Mouse (Mus musculus) gastrocnemius, adult 18-20 months (tissue): ENCODE measurements at regions not wholly inside any gene's neighbourhood (a gene's known extent, or its start where the extent isn't known, plus 50 kb on each side); places are given as distances from the start of the nearest gene placed in this dataset.

Experiments
- DNase-seq: peaks from one replicate; pipeline ENCODE4 v3.0.0; 2021; ENCODE audit warnings: low spot score

DNA sequence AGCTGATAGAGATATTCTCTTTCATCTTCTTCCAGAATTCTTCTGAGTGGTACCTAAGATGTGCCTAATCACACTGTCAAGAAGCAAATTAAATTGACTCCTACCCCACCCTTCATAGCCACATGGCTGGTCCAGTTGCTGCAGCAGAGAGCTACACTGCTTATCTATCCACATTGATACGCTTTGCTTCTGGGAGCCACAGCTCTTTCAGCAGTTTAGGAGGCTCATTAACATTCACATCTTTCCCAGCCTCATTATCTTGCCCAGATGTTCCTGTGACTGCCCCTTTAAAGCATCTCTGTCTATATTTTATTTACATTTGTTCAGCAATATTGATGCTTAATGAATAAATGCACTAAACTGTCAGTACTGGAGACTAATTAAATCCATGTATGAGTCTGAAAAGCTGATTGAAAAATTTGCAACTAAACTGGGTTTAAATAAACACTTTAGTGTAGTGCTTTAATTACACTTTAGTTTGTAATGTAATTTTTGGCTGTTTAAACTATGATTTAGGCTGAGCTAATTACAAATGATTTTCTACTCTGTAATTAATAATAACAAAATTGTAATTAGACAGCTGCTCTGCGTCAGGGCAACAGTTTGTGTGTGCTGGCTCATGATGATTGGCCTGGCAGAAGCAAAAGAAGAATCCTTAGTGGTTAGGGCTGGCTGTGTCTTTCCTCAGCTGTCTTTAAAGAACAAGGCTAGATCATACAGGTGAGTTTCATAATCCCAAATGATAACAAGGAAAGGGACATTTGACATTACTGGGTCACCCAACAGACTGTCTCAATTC, 632.5 kb upstream of the Tle4 start:
- DNase-seq: no peak

DNA sequence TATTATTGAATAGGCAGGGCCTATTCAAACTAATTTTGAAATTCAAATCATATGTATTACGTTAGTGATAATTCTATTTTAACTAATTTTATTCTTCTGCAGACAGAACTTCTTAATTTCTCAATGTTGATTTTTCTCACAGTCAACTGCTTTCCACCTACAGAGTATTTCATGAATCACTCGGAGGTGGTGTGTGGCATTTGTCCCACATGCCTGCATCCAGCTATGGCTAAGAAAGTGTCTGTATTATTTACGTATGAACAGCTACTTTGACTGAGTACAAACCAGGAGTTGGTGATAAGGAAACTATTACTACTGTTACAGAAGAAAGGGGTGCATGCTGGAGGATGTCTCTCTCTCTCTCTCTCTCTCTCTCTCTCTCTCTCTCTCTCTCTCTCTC, 619.5 kb upstream of the Tle4 start:
- DNase-seq: no peak

DNA sequence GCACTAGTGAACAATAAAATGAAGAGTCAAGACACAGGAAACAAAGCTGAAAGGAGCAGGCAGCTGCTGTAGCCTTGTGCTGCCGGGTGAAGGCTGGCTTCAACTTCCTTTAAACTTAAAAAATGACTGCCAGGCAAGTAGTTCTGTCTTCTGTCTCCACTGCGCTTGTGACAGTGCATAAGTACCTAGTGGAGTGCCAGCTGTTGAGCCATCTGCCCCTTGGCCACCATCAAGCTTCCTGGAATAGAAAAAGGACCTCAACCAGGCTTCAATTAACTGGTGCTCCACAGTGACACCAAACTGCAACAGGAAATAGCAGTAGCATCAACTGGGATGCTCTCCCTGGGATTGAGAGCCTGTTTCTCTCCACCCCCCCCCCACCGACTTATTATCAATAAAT, 616.8 kb upstream of the Tle4 start:
- no peak for DNase-seq

DNA sequence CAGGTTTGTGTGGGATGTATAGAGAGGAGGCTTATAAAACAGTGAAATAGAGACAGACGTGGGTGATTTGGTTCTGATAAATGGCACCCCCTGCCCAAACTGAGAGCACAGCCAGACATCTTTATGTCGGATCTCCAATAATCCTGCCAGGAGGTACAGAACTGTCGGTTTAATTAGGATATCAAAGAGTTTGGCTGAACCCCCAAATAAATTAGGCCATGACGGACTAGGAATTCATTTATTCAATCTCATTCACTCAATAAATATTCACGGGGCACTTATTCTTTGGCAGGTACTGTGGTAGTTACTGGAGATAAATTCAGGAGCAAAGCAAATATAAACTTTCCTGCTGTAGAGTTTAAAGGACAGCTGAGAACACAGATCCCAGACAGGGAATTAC, 615.0 kb upstream of the Tle4 start:
- DNase-seq: no peak

DNA sequence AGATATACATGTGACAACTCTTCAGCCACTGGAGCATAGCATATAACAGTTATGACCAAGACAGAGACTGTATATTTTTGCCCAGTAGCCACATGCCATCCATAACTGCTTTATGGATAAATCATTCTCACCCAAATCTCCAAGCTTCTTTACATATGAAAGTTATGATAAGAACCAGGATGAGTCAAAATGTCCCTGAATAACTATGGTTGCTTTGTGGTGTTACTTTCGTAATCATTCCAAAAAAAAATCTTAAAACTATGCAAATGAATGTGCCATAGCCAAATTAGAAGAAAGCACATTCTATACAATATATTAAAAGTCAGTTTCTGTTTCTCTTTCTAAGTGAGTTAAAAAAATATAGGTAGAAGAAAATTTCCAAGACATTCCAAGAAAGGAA, 605.2 kb upstream of the Tle4 start:
- no peak for DNase-seq

DNA sequence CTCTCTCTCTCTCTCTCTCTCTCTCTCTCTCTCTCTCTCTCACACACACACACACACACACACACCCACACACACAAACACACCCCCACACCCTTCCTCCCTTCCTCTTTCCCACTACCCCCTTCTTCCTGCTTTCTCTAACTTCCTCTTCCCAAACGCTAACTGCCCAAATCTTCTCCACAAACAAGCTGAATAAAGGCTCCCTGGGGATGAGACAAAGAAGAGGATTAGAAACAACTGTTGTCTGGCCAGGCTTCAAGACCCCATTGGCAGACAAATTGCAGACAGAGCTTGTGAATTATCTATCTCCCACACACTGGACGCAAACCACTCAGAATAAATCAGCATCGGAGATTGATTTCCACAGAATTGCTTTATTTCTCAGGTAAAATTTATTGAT, 603.4 kb upstream of the Tle4 start:
- DNase-seq: no peak

DNA sequence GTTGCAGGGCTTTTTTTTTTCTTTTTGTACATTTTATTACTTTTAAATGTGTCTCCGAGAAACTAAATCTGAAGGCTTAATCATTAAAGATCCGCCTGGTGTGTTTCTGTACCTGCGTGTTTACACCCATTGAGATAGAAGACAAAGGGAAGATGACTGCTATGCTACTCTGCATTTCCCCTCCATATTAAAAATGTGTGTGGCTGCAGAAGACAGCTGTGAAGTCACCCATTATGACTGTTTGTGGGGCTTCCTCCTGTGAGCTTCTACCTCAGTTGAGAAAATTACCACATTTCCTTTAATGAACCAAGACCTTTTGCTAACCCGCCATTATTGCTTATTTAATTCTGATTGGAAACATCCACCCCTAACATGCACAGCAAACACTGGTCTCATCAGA, 602.9 kb upstream of the Tle4 start:
- no peak for DNase-seq

DNA sequence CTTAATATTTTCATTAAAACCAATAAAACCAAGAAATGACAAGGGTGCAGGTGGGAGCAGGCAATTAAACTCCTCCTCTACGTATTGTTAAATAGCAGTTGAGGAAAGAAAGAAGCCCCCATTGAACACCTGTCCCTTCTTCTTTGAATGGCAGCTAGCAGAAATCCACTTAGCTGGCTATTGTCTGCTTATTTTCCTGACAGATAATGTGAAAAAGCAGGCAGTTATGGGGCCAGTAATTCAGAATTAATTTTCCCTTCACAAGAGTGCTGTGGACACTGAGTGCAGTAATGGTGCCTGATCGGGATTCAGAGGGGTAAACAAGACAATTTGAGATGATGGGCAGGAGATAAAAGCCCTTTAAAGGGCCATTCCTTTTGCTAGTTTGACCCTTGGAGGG, 602.5 kb upstream of the Tle4 start:
- DNase-seq: no peak

DNA sequence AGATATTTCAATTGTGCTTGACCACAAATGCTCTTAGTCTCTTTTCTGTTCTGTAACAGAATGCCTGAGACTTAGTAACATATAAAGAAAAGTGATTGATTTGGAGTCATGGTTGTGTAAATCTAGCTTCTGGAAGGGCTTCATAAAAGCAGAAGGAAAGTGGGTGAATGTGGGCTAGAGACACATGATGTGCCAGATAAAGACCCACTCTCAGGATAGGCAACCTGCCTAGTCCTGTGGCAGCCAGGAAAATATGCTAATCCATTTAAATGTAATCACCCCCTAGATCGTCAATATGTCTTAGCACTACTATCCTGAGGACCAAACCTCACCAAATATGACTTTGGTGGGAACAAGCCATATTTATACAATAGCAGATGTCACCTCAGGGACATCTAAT, 601.8 kb upstream of the Tle4 start:
- no peak for DNase-seq

DNA sequence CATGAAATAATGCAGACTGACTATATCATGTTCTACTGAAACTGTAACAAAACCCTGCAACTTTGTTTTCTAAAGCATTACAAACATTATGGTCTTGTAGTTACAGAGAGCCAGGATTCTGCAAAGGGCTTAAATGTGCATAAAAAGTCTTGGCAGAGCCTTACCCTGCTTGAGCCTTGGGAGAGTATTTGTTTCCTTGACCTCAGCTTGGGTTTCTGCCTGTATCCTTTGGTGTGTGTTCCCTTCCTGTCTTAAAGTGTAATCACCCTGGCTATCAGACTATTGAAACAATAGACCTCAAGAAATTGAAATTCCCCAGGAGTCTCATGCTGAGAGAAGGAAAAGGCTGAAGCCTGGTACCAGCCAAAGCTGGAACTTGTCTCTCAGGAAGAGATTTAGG, 577.4 kb upstream of the Tle4 start:
- DNase-seq: no peak

DNA sequence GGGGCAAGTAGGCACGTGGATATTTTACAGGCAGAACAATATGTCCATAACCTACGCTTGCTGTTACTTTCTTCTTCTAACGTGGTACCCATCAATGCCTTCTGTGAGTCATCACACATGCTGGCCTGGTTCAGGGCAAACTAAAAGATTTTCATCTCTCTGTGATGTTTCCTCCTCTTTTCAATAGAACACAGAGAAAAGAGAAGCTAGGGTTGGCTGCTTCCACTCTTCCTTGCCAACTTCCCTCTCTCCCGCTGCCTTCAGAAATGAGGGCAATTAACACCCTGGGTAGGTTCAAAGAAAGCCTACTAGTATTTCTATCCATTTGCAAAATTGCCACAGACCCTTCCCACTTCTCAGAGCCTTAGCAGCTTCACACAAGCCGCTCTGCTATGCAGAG, 575.5 kb upstream of the Tle4 start:
- no peak for DNase-seq

DNA sequence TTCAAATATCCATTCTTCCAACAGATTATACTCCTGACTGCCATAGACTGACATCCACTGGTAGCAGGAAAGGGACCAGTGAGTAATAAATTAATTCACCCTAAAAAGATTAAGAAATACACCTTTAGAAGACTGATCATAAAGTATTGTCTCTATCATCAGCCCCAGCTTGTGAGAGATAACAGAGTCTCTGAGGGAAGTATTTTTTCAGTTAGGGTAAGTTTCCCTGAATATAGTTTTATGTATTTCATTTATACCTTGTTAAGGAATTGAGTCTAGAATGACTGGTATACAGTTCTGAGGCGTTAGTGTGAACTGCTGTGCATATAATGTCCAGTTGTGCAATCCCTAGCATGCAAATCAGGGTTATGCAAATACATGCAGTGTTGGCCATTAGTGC, 569.3 kb upstream of the Tle4 start:
- DNase-seq: no peak

DNA sequence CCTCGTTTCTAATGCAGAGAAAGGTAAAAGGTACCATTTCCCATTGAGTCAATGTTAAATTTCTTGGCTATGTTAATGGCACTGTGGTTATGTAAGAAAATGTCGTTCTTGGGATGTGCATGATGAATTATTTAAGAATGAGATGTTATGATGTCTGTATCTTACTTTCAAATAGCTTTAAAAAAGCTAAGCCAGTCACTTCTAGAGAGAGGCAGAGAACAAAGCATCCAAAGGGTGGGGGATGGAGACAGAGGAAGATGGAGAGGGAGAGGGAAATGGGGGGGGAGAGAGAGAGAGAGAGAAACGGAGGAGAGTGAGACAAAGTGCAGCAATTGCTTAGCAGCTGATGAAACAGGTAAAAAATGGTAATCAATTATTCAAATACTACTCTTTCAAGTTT, 562.8 kb upstream of the Tle4 start:
- no peak for DNase-seq

DNA sequence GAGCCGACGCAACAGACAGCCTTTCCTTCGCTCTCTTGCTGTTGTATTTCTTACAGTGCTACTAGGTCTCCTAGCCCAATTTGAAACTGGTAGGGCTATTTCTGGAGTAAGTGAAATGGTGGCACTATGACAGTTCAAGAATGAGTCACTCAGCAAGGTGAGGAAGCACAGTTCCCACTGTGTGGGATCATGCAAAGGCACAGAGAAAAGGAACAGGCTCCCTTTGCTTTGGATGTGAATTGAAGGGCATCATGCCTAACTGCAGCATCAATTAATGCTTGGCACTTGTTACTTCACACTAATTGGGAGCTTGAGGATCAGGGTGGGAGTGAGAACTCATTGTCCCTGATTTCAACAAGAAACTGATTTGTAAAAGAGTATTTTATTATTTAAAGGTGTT, 560.8 kb upstream of the Tle4 start:
- no peak for DNase-seq

DNA sequence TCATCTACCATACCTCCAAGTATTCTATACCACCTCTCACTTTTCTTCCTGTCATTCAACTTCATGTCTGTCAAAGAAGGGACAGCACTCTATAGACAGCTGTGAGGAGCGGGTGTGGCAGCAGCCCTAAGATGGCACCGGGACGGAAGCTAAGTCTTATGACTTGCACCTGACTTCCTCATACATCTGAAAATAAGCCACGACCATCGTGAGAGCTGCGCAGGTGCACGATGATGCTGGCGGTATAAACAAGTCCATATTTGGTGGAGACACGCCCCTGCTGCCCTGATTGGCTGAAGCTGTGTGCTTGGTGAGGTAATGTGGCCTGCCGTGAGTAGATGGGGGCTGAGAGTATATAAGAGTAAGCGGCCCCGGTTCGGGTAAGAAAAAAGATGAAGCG, 560.3 kb upstream of the Tle4 start:
- no peak for DNase-seq

DNA sequence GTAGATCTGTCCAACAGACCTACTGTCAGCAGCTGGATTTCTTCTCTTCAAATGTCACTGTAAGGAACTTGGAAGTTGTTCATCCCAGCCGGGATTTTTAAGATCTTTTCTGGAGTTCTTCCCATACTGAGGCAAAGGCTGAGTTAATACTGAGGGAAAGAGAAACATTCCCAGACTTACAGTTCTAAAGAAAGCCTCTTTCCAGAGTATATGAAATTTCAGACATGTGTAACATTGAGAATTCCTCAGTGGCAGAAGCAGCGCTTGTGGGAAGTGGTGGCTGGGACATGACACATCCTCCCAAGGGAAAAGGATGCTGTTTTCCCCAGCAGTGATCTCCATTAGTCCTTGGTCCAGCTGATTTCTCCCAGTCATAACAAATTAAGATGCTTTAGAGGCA, 556.8 kb upstream of the Tle4 start:
- no peak for DNase-seq

DNA sequence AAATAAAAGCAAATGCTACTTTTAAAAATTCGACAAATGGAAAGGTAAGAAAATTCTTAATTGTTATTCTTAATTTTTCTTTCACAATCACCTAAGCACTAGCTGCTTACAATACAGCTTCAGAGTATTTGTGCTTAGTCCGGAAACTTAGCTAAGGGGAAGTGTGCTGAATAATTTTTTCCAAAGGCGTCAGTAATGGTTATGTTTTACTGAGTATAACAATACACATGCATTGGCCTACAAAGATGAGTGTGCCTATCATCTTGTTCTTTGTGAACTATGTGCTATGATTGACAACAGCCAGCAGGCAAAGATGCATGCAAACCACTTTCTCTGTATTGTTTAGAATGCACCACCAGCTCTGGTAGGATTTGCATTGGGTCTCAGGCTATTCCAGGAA, 548.5 kb upstream of the Tle4 start:
- no peak for DNase-seq

DNA sequence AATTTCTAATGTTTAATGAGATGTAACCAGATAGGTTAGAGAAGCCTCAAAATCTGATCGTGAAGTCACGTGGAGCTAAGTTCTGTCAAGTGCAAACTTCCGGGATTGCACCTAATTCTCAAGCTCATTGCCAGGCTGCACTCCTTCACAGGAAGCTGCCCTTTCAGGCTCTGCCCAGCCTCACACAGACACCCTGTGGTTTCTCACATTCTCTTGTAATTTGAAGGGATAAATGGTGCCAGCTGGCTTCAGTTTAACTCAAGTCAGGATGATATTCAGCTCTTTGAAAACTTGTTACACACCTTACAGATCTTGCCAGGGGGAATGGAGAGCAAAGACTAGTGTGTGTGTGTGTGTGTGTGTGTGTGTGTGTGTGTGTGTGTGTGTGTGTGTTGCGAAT, 529.3 kb upstream of the Tle4 start:
- DNase-seq: no peak

DNA sequence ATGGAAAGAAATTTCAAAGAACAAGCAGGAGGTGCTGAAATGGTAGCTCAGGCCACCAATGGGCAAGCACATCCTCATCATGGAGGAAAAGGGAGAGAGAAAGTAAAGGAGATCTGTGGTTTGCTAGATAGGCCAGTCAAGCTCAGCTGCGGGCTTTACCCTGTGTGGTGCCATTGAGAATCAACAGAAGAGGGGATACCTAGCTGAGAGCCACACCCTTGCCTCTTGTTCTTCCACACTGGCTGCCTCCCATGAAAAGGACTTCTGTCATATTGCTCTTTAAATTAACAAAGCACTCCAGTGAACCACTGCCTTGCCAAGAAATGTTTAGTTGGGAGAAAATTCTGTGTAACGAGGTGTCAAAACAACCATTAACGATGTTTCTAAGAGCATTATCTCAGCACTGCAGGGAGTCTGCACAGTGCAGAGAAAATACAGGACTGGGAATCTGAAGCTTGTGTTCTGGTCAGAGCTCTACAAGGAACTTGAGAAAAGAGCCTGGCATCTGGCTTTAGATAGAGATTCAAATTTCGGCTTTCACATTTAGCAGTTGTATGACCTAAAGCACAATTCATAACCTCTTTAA, 510.7 kb upstream of the Tle4 start:
- DNase-seq: no peak

DNA sequence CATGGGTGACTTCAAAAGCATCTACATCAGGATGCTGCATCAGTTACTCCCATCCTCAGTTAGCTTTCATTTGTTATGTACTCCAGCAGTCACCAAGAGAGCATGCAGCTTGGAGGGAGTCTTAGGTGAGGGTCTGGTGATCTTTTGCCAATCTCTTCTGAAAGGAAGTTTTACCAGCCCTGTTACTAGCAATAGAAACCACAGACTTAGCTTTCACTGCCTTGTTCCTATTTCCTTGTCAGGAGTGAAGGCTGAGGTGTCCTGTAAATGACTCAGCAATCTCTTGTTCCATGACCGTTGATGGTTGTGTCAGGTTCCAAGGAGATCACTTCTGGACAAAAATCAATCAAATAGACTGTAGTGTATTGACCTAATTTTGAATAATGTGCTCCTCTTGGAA, 497.2 kb upstream of the Tle4 start:
- DNase-seq: no peak

DNA sequence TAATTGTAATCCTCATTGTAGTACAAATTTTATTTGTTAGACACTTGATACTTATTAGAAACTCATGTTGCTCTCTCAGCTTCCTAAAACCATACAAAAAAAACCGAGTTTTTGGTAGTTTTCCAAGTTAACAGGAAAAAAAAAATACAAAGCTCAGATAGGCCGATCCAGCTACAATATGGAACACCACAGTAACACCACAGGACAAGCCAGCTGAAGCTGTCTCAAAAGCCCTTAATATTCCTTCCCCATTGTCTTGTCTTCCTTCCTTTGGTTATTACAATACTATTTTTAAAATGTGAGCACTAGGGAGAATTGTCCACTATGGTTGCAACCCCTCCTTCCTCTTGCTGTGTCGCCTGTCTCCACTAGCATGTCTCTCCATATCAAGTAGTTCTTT, 495.7 kb upstream of the Tle4 start:
- DNase-seq: no peak

DNA sequence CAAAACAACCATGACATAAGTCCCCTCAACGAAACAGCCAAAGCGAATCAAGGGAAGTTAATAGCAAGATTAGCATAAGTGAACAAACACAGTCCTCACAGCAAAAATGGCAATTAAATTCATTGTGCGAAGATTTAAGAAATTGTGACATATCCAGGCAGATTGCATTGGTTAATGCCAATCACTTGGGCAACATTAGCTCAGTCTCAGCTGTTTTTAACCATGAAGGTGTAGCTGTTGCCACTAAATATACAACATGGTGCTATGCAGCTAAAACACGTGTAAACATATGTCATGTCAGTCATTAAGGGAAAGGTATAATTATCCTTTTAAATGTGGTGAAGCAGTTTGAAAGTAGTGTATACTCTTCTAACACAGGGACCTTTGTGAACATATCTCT, 482.8 kb upstream of the Tle4 start:
- no peak for DNase-seq

DNA sequence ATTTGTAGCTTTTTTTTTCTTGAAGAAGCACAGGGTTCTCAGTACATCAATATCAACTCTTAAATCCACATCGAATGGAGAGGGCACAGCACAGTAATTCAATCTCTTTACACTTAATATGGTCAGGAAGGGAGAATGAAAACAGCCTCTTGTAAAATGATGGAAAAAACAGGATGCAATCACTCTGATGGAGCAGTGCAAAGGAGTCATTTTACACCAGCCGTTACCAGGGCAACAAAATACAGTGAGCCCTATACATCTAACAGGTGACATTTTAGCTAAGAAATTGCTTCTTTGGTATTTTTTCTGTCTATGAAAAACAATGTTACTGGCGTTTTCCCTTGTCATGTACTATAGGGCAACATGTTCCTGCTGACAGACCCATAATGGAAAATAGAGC, 459.9 kb upstream of the Tle4 start:
- no peak for DNase-seq
